Mouse (Mus musculus) MEL (cell line): ENCODE data around the gene Rad54l2.

Source experiments
- CTCF ChIP-seq, 3 experiments: IDR thresholded peaks in 2 of 3; conservative IDR thresholded peaks in 1 of 3; 2 replicates each; pipeline ENCODE4 v1.5.1; 2011 to 2012; ENCODE audit warnings: low read length in 3 of 3, low read depth in 2 of 3, mild to moderate bottlenecking in 2 of 3, improper control_type of control experiment in 1 of 3, inconsistent platforms in 1 of 3, mixed read lengths in 1 of 3, moderate library complexity in 1 of 3; ENCODE audit not compliant: control insufficient read depth in 1 of 3, insufficient read depth in 1 of 3, poor library complexity in 1 of 3, severe bottlenecking in 1 of 3
- HCFC1 ChIP-seq: IDR thresholded peaks from 2 replicates; pipeline ENCODE4 v1.6.1; 2012; ENCODE audit warnings: low read depth, mild to moderate bottlenecking, inconsistent platforms, low read length, improper control_type of control experiment, moderate library complexity
- JUND ChIP-seq: IDR thresholded peaks from 2 replicates; pipeline ENCODE4 v1.6.1; 2011; ENCODE audit warnings: low read depth, mild to moderate bottlenecking, improper control_type of control experiment, low read length
- MAFK ChIP-seq: IDR thresholded peaks from 2 replicates; pipeline ENCODE4 v1.6.1; 2011; ENCODE audit warnings: low read depth, mild to moderate bottlenecking, low read length, improper control_type of control experiment, borderline replicate concordance
- MAX ChIP-seq: IDR thresholded peaks from 2 replicates; pipeline ENCODE4 v1.6.1; 2011; ENCODE audit warnings: low read length, improper control_type of control experiment
- MAZ ChIP-seq: IDR thresholded peaks from 2 replicates; pipeline ENCODE4 v1.6.1; 2012; ENCODE audit warnings: low read depth, mild to moderate bottlenecking, inconsistent platforms, low read length, improper control_type of control experiment
- NELFE ChIP-seq: IDR thresholded peaks from 2 replicates; pipeline ENCODE4 v1.6.1; 2011; ENCODE audit warnings: low read depth, low read length, improper control_type of control experiment
- POLR2A ChIP-seq, 2 experiments: IDR thresholded peaks; 2 replicates each; pipeline ENCODE4 v1.6.1; 2011 to 2012; ENCODE audit warnings: low read length in 2 of 2, mild to moderate bottlenecking in 2 of 2, control low read depth in 1 of 2, improper control_type of control experiment in 1 of 2, low read depth in 1 of 2, moderate library complexity in 1 of 2; ENCODE audit not compliant: control insufficient read depth in 1 of 2, insufficient read depth in 1 of 2, poor library complexity in 1 of 2
- SIN3A ChIP-seq: IDR thresholded peaks from 2 replicates; pipeline ENCODE4 v1.6.1; 2012; ENCODE audit warnings: low read length, improper control_type of control experiment, inconsistent platforms
- USF1 ChIP-seq: IDR thresholded peaks from 2 replicates; pipeline ENCODE4 v1.6.1; 2014; ENCODE audit warnings: low read depth, mild to moderate bottlenecking, inconsistent platforms, low read length, improper control_type of control experiment, moderate library complexity

- no peak for TF ChIP-seq CTCF (IDR thresholded peaks at IDR 0.05 in 2 of 3, conservative IDR thresholded peaks at IDR 0.05 in 1 of 3; ENCODE audit: control insufficient read depth in 1 of 3, insufficient read depth in 1 of 3, low read depth in 2 of 3, low read length in 3 of 3, poor library complexity in 1 of 3, severe bottlenecking in 1 of 3)
- TF ChIP-seq POLR2A (IDR thresholded peaks at IDR 0.05; ENCODE audit: control insufficient read depth in 1 of 2, insufficient read depth in 1 of 2, low read depth in 1 of 2, low read length in 2 of 2, poor library complexity in 1 of 2): no peak
- no peak for TF ChIP-seq MAFK
- TF ChIP-seq HCFC1: no peak
- no peak for TF ChIP-seq NELFE
- no peak for TF ChIP-seq MAX
- no peak for TF ChIP-seq SIN3A
- no peak for TF ChIP-seq JUND
- no peak for TF ChIP-seq MAZ
- no peak for TF ChIP-seq USF1
These were observed 96.0 kb downstream of the Rad54l2 start for GRCm38 (mm10) chr9:106692973-106693481.
